Mouse (Mus musculus): ENCODE data around the gene Uba52. TPM values are rescaled to one million over a fixed set of nuclear protein-coding genes. Genes with fewer than 3 reads are reported as not detected.
A peak's percentile ranks its signal among the peaks of the same experiment; 100 is the strongest.

Uba52 gene
- 869 and 882 TPM in 2 replicates for polyA plus RNA-seq (2015; fragmentation: Nextera tagmentation; extraction: Ambion mirVana)

DNA sequence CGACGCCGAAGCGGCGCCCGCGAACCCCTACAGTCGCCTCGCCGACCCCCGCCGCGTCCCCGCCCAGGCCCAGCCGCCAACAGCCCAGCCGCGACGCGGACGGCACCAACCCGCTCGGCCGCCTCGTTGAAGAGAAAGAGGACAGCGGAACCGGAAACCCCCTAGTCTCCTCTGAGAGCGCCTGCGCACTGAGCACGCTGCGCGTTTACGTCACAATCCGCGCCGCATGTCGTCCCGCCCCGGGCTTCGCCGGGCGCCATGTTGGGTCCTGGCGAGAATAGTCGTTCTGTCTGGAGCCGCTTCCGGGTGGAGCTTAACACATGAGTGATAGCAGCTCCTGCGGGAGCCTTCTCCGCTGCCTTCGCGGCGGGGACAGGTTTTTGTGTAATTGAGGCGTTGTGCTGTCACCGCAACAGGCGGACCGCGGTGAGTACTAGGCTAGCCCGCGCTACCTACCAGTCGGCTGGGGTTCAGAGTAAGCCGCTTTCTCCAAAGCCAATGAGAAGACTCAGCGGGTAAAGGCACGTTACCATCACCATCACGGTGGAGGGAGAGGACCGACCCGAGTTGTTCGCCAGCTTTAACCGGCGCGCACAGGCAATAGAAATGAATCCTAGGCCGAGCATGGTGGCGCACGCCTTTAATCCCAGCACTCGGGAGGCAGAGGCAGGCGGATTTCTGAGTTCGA is at the start of gene Uba52:
Uba52 (minus strand) TSS at position 574 of the 688 bp plus-strand sequence.
- peak within 1 kb of the TSS; percentile 99 for H3K9ac ChIP-seq (replicated peaks; ENCODE audit: low read length)
- peaks cover 26% of the 10 kb centered on the region for H3K36me3 ChIP-seq (ENCODE audit: insufficient read depth, low read length)
- peaks cover 29% of the 10 kb centered on the region for H3K4me1 ChIP-seq (ENCODE audit: insufficient read depth, low read length)
- peak within 1 kb of the TSS; percentile 99 for H3K27ac ChIP-seq (ENCODE audit: low read length)
- peak within 1 kb of the TSS; percentile 99 for H3K4me3 ChIP-seq (ENCODE audit: low read length)
- WGBS = under 1% methylated on average over 74 of the region's 74 CpGs
- ATAC-seq (ENCODE audit: low FRiP score, low TSS enrichment) = peak; percentile 81
- no peaks in the 10 kb centered on the region for H3K9me3 ChIP-seq (ENCODE audit: low read length)
- no peaks in the 10 kb centered on the region for H3K27me3 ChIP-seq (ENCODE audit: insufficient read depth, low read length)
- peak within 1 kb of the TSS; percentile 97 for H3K4me2 ChIP-seq (replicated peaks; ENCODE audit: low read depth, low read length)

GRCm38 (mm10) chr8:70560096-70560495 is 49.5 kb upstream of the Uba52 start:
- no peak overlapping the region for H3K4me2 ChIP-seq (replicated peaks; ENCODE audit: low read depth, low read length)
- H3K9me3 ChIP-seq (ENCODE audit: low read length) = no peaks in the 10 kb centered on the region
- H3K4me1 ChIP-seq (ENCODE audit: insufficient read depth, low read length) = peaks cover 41% of the 10 kb centered on the region
- no peaks in the 10 kb centered on the region for H3K36me3 ChIP-seq (ENCODE audit: insufficient read depth, low read length)
- peak; percentile 60; the same call in 1 of the 2 replicates for ATAC-seq (ENCODE audit: low FRiP score, low TSS enrichment)
- no peak overlapping the region for H3K9ac ChIP-seq (replicated peaks; ENCODE audit: low read length)
- H3K4me3 ChIP-seq (ENCODE audit: low read length) = no peak overlapping the region
- no peaks in the 10 kb centered on the region for H3K27me3 ChIP-seq (ENCODE audit: insufficient read depth, low read length)
- 70% methylated on average over 2 of the region's 2 CpGs for WGBS
- peak overlapping the region; percentile 75; the same call in 1 of the 2 replicates for H3K27ac ChIP-seq (ENCODE audit: low read length)

DNA sequence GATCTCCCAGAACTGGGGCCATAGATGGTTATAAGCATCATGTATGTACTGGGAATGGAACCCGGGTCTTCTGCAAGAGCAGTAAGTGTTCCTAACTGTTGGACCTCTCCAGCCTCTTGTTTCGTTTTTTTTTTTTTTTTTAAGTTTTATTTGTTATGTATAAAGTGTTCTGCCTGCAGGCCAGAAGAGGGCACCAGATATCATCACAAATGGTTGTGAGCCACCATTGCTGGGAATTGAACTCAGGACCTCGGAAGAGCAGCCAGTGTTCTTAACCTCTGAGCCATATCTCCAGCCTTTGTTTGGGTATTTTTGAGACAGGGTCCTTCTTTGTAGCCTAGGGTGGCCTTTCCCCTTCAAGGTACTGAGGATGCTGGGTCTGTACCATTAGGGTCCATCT is 48.4 kb upstream of the Uba52 start:
- Histone ChIP-seq H3K4me3 (ENCODE audit: low read length) (no peak overlapping the region), H3K9ac (replicated peaks; ENCODE audit: low read length) (no peak overlapping the region), H3K27me3 (ENCODE audit: insufficient read depth, low read length) (no peaks in the 10 kb centered on the region), H3K9me3 (ENCODE audit: low read length) (no peaks in the 10 kb centered on the region), H3K27ac (ENCODE audit: low read length) (no peak overlapping the region), H3K4me1 (ENCODE audit: insufficient read depth, low read length) (peaks cover 31% of the 10 kb centered on the region), H3K36me3 (ENCODE audit: insufficient read depth, low read length) (no peaks in the 10 kb centered on the region), H3K4me2 (replicated peaks; ENCODE audit: low read depth, low read length) (no peak overlapping the region)
- ATAC-seq (ENCODE audit: low FRiP score, low TSS enrichment) = no peak
- 79% methylated on average over 3 of the region's 3 CpGs for WGBS

- Histone ChIP-seq H3K27ac (ENCODE audit: low read length) (no peak overlapping the region), H3K36me3 (ENCODE audit: insufficient read depth, low read length) (no peaks in the 10 kb centered on the region), H3K4me2 (replicated peaks; ENCODE audit: low read depth, low read length) (no peak overlapping the region), H3K9ac (replicated peaks; ENCODE audit: low read length) (0 out of 2 replicates have a peak overlapping the region, but pooled peaks have one; percentile 7), H3K27me3 (ENCODE audit: insufficient read depth, low read length) (no peaks in the 10 kb centered on the region), H3K4me3 (ENCODE audit: low read length) (no peak overlapping the region), H3K9me3 (ENCODE audit: low read length) (no peaks in the 10 kb centered on the region), H3K4me1 (ENCODE audit: insufficient read depth, low read length) (peaks cover 37% of the 10 kb centered on the region)
- 65% methylated on average over 4 of the region's 4 CpGs for WGBS
- no peak for ATAC-seq (ENCODE audit: low FRiP score, low TSS enrichment)
Measured at GRCm38 (mm10) chr8:70558334-70558733, 47.7 kb upstream of the Uba52 start.

DNA sequence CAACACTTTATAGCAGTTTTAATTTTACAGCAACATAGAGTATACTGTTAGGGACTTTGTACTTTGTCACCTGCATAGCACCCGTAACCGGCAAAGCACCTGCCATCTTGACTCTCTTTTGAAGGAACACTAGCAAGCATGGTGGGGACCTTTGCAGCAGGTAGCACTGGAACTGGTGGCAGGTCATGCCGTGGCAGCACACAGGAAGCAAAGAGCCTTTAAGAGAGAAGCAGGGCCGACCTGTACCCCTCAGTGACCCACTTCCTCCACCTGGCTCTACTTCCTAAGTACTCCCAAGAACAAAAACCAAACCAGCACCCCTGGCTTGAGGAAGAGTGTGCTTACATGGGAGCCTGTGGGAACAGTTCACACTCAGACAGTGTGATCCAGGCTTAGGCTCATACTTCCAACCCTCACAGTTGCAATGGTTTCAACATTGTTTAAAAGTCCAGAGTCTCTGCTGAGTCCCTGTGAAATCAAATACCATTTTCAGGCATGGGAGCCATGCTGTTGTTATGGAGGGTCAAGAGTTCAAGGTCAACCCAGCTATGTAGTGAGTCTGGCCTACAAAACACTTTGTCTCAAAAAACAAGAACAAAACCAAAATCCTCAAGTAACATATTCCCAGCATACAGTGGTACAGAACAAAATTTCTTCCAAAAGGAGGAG is 44.6 kb upstream of the Uba52 start:
- H3K27ac ChIP-seq (ENCODE audit: low read length) = no peak overlapping the region
- no peaks in the 10 kb centered on the region for H3K36me3 ChIP-seq (ENCODE audit: insufficient read depth, low read length)
- 82% methylated on average over 4 of the region's 4 CpGs for WGBS
- H3K4me3 ChIP-seq (ENCODE audit: low read length) = no peak overlapping the region
- no peaks in the 10 kb centered on the region for H3K27me3 ChIP-seq (ENCODE audit: insufficient read depth, low read length)
- H3K9me3 ChIP-seq (ENCODE audit: low read length) = no peaks in the 10 kb centered on the region
- H3K4me2 ChIP-seq (replicated peaks; ENCODE audit: low read depth, low read length) = no peak overlapping the region
- H3K4me1 ChIP-seq (ENCODE audit: insufficient read depth, low read length) = peaks cover 37% of the 10 kb centered on the region
- no peak for ATAC-seq (ENCODE audit: low FRiP score, low TSS enrichment)
- H3K9ac ChIP-seq (replicated peaks; ENCODE audit: low read length) = no peak overlapping the region

- no peak overlapping the region for H3K9ac ChIP-seq (replicated peaks; ENCODE audit: low read length)
- no peaks in the 10 kb centered on the region for H3K27me3 ChIP-seq (ENCODE audit: insufficient read depth, low read length)
- no peaks in the 10 kb centered on the region for H3K9me3 ChIP-seq (ENCODE audit: low read length)
- no peak overlapping the region for H3K4me3 ChIP-seq (ENCODE audit: low read length)
- H3K27ac ChIP-seq (ENCODE audit: low read length) = no peak overlapping the region
- H3K4me1 ChIP-seq (ENCODE audit: insufficient read depth, low read length) = peaks cover 28% of the 10 kb centered on the region; the same call in 1 of the 2 replicates
- no peak overlapping the region for H3K4me2 ChIP-seq (replicated peaks; ENCODE audit: low read depth, low read length)
- no peaks in the 10 kb centered on the region for H3K36me3 ChIP-seq (ENCODE audit: insufficient read depth, low read length)
- ATAC-seq (ENCODE audit: low FRiP score, low TSS enrichment) = no peak
Measured at GRCm38 (mm10) chr8:70553740-70554139, 43.1 kb upstream of the Uba52 start.

DNA sequence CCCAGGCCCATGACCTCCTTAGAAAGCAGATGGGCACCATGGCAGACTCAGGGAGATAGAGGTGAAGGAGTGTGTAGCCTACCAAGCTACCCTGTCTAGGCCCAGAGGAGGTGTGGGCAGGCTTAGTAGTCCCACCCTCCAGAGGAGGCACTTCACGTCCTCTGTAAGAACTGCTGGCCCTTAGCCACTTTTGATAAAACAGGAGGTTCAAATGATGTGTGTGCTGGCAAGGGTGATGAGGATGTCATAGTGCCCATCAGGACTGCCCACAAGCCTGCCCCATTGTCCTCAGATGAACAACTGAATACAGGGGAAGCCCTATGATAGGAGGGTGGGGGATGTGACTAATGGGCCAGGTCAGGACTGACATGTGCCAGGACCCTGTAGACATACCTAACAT is 42.2 kb upstream of the Uba52 start:
- no peaks in the 10 kb centered on the region for H3K9me3 ChIP-seq (ENCODE audit: low read length)
- H3K4me2 ChIP-seq (replicated peaks; ENCODE audit: low read depth, low read length) = no peak overlapping the region
- H3K27me3 ChIP-seq (ENCODE audit: insufficient read depth, low read length) = no peaks in the 10 kb centered on the region
- H3K36me3 ChIP-seq (ENCODE audit: insufficient read depth, low read length) = no peaks in the 10 kb centered on the region
- H3K4me3 ChIP-seq (ENCODE audit: low read length) = no peak overlapping the region
- WGBS = 48% methylated on average over 1 of the region's 1 CpGs
- H3K9ac ChIP-seq (replicated peaks; ENCODE audit: low read length) = no peak overlapping the region
- peaks cover 24% of the 10 kb centered on the region; the same call in 1 of the 2 replicates for H3K4me1 ChIP-seq (ENCODE audit: insufficient read depth, low read length)
- ATAC-seq (ENCODE audit: low FRiP score, low TSS enrichment) = 0 out of 2 replicates have a peak, but pooled peaks have one; percentile 39
- no peak overlapping the region for H3K27ac ChIP-seq (ENCODE audit: low read length)

- 0 out of 2 replicates have a peak overlapping the region, but pooled peaks have one; percentile 12 for H3K9ac ChIP-seq (replicated peaks; ENCODE audit: low read length)
- no peaks in the 10 kb centered on the region for H3K9me3 ChIP-seq (ENCODE audit: low read length)
- no peak; the same call in 1 of the 2 replicates for ATAC-seq (ENCODE audit: low FRiP score, low TSS enrichment)
- no peaks in the 10 kb centered on the region for H3K36me3 ChIP-seq (ENCODE audit: insufficient read depth, low read length)
- WGBS = 47% methylated on average over 3 of the region's 3 CpGs
- H3K4me2 ChIP-seq (replicated peaks; ENCODE audit: low read depth, low read length) = no peak overlapping the region
- H3K4me3 ChIP-seq (ENCODE audit: low read length) = no peak overlapping the region
- H3K4me1 ChIP-seq (ENCODE audit: insufficient read depth, low read length) = peaks cover 24% of the 10 kb centered on the region; the same call in 1 of the 2 replicates
- no peaks in the 10 kb centered on the region for H3K27me3 ChIP-seq (ENCODE audit: insufficient read depth, low read length)
- H3K27ac ChIP-seq (ENCODE audit: low read length) = peak overlapping the region; percentile 32; the same call in 1 of the 2 replicates
Measured at GRCm38 (mm10) chr8:70551558-70552161, 41.1 kb upstream of the Uba52 start.

GRCm38 (mm10) chr8:70549412-70550184 is 39.0 kb upstream of the Uba52 start:
- ATAC-seq (ENCODE audit: low FRiP score, low TSS enrichment) = no peak
- no peak overlapping the region for H3K27ac ChIP-seq (ENCODE audit: low read length)
- H3K9ac ChIP-seq (replicated peaks; ENCODE audit: low read length) = no peak overlapping the region
- no peak overlapping the region for H3K4me3 ChIP-seq (ENCODE audit: low read length)
- no peaks in the 10 kb centered on the region for H3K27me3 ChIP-seq (ENCODE audit: insufficient read depth, low read length)
- no peaks in the 10 kb centered on the region for H3K9me3 ChIP-seq (ENCODE audit: low read length)
- no peaks in the 10 kb centered on the region for H3K36me3 ChIP-seq (ENCODE audit: insufficient read depth, low read length)
- 89% methylated on average over 10 of the region's 10 CpGs for WGBS
- H3K4me1 ChIP-seq (ENCODE audit: insufficient read depth, low read length) = peaks cover 30% of the 10 kb centered on the region
- no peak overlapping the region for H3K4me2 ChIP-seq (replicated peaks; ENCODE audit: low read depth, low read length)

Data from kidney, embryonic 16.5 days (tissue).